Mouse (Mus musculus): ENCODE measurements around the gene Kcng3. TPM values are rescaled to one million over a fixed set of nuclear protein-coding genes. Genes with fewer than 3 reads are reported as not detected.

The Kcng3 gene
- polyA plus RNA-seq (2012; ENCODE audit: insufficient read depth, insufficient read length, missing spikeins): not detected in 2 replicates

- peak within 1 kb of the TSS; percentile 61 for H3K4me3 ChIP-seq (ENCODE audit: insufficient read depth, low read length)
- TF ChIP-seq POLR2A (IDR thresholded peaks at IDR 0.05; ENCODE audit: borderline replicate concordance, low read depth, low read length) (no peak), CTCF (IDR thresholded peaks at IDR 0.05; ENCODE audit: low read depth, low read length) (no peak; the same call in 1 of the 2 replicates)
- H3K4me1 ChIP-seq (ENCODE audit: control insufficient read depth, insufficient read depth, low read length): 0 out of 2 replicates have a peak, but pooled peaks cover 4% of the 10 kb centered on the region
- H3K27ac ChIP-seq (ENCODE audit: insufficient read depth, low read depth, low read length): no peak within 1 kb of the TSS
Observed at GRCm38 (mm10) chr17:83631783-83632652, at the start of gene Kcng3. Kcng3 (minus strand) TSS chr17:83631895.

- TF ChIP-seq POLR2A (IDR thresholded peaks at IDR 0.05; ENCODE audit: borderline replicate concordance, low read depth, low read length) (no peak), CTCF (IDR thresholded peaks at IDR 0.05; ENCODE audit: low read depth, low read length) (no peak)
- H3K4me3 ChIP-seq (ENCODE audit: insufficient read depth, low read length): no peak overlapping the region
- peaks cover 17% of the 10 kb centered on the region for H3K4me1 ChIP-seq (ENCODE audit: control insufficient read depth, insufficient read depth, low read length)
- H3K27ac ChIP-seq (ENCODE audit: insufficient read depth, low read depth, low read length): no peak overlapping the region
Observed at GRCm38 (mm10) chr17:83677370-83677769, 45.7 kb upstream of the Kcng3 start.

DNA sequence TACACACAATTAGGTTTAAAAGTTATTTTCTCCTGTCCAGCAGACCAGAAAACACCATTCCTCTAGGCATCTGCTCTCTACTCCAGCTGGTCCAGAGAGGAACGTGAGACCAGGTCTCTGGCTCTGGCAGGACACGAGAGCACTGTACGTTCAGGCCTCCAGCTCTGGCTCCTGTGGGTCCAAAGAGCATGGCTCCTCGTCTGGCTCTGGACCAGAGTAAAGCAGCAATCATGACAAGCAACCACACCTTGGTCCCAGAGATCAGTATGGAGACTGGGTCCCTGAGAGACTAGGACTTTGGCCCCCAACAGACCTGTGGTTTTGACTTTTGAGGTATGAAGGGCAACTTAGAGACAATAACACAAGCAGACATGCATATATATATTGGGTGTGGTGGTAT lies 41.0 kb upstream of the Kcng3 start:
- TF ChIP-seq POLR2A (IDR thresholded peaks at IDR 0.05; ENCODE audit: borderline replicate concordance, low read depth, low read length) (no peak), CTCF (IDR thresholded peaks at IDR 0.05; ENCODE audit: low read depth, low read length) (no peak)
- no peak overlapping the region for H3K27ac ChIP-seq (ENCODE audit: insufficient read depth, low read depth, low read length)
- H3K4me1 ChIP-seq (ENCODE audit: control insufficient read depth, insufficient read depth, low read length): peaks cover 13% of the 10 kb centered on the region

GRCm38 (mm10) chr17:83667934-83668690 lies 36.4 kb upstream of the Kcng3 start:
- H3K4me1 ChIP-seq (ENCODE audit: control insufficient read depth, insufficient read depth, low read length): peaks cover 12% of the 10 kb centered on the region
- H3K27ac ChIP-seq (ENCODE audit: insufficient read depth, low read depth, low read length): no peak overlapping the region
- TF ChIP-seq CTCF (IDR thresholded peaks at IDR 0.05; ENCODE audit: low read depth, low read length) (no peak), POLR2A (IDR thresholded peaks at IDR 0.05; ENCODE audit: borderline replicate concordance, low read depth, low read length) (no peak)
- H3K4me3 ChIP-seq (ENCODE audit: insufficient read depth, low read length): no peak overlapping the region

More for the DNA sequence above, 41.0 kb upstream of the Kcng3 start:
- H3K4me3 ChIP-seq (ENCODE audit: insufficient read depth, low read length): no peak overlapping the region

GRCm38 (mm10) chr17:83666597-83667287 lies 35.0 kb upstream of the Kcng3 start:
- Histone ChIP-seq H3K27ac (ENCODE audit: insufficient read depth, low read depth, low read length) (no peak overlapping the region), H3K4me1 (ENCODE audit: control insufficient read depth, insufficient read depth, low read length) (peaks cover 12% of the 10 kb centered on the region), H3K4me3 (ENCODE audit: insufficient read depth, low read length) (no peak overlapping the region)
- TF ChIP-seq POLR2A (IDR thresholded peaks at IDR 0.05; ENCODE audit: borderline replicate concordance, low read depth, low read length): no peak
- TF ChIP-seq CTCF (IDR thresholded peaks at IDR 0.05; ENCODE audit: low read depth, low read length): no peak

DNA sequence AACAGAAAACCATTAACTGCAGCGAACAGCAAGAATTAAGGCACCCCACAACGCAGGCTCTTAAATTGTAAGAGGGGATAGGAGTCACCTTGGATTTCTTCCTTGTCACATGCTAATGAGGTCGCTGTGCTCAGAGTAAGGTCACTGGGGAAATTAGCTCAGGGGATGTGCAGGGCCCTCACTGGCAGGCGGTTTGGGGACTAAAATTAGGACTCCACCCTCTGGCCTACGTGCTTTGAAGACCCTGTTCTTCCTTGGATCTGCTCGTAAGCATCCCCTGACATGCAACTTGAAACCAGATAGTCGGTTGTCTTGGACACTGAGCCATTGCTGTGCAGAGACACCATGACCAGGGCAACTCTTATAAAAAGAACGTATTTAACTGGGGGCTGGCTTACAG lies 33.1 kb upstream of the Kcng3 start:
- Histone ChIP-seq H3K4me1 (ENCODE audit: control insufficient read depth, insufficient read depth, low read length) (peaks cover 12% of the 10 kb centered on the region), H3K4me3 (ENCODE audit: insufficient read depth, low read length) (no peak overlapping the region), H3K27ac (ENCODE audit: insufficient read depth, low read depth, low read length) (no peak overlapping the region)
- TF ChIP-seq POLR2A (IDR thresholded peaks at IDR 0.05; ENCODE audit: borderline replicate concordance, low read depth, low read length) (no peak), CTCF (IDR thresholded peaks at IDR 0.05; ENCODE audit: low read depth, low read length) (no peak)

DNA sequence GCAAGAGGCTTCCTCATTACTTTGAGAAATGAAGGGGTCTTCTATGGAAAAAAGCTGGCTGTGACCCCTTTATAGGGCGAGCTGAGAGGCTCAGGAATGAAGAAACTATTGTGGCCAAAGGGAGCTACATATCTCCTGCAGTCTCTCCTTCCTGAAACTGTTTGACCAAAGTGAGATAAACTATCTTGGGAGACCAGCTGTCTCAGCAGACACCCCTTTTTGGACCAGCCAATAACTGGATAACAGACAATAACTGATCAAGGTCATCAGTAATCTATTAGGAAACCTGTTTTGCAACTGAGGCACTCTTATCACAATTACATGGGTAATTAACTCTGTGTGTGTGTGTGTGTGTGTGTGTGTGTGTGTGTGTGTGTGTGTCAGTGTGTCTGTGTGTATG lies 27.2 kb upstream of the Kcng3 start:
- TF ChIP-seq POLR2A (IDR thresholded peaks at IDR 0.05; ENCODE audit: borderline replicate concordance, low read depth, low read length) (no peak), CTCF (IDR thresholded peaks at IDR 0.05; ENCODE audit: low read depth, low read length) (no peak)
- H3K4me1 ChIP-seq (ENCODE audit: control insufficient read depth, insufficient read depth, low read length): peaks cover 6% of the 10 kb centered on the region
- H3K4me3 ChIP-seq (ENCODE audit: insufficient read depth, low read length): no peak overlapping the region
- no peak overlapping the region for H3K27ac ChIP-seq (ENCODE audit: insufficient read depth, low read depth, low read length)

DNA sequence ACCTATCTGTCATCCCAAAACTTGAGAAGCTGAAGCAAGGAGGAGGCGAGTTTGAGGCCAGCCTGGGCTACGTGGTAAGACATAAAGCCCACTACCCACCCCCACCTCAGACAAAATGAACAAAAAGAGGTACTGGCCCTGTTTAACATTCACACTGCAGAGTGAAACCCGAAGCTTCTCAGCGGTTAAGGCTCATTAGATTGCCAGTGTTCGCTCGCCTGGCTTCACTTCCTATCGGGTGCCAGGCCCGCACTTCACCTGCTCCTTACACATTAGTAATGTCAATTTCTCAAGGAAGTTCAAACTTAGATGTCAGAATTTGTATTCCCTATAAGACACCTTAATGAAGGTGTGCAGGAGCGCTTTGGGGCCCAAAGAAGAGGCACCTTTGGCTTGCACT lies 25.7 kb upstream of the Kcng3 start:
- no peak for TF ChIP-seq CTCF (IDR thresholded peaks at IDR 0.05; ENCODE audit: low read depth, low read length)
- no peak for TF ChIP-seq POLR2A (IDR thresholded peaks at IDR 0.05; ENCODE audit: borderline replicate concordance, low read depth, low read length)
- Histone ChIP-seq H3K4me1 (ENCODE audit: control insufficient read depth, insufficient read depth, low read length) (peaks cover 6% of the 10 kb centered on the region), H3K27ac (ENCODE audit: insufficient read depth, low read depth, low read length) (no peak overlapping the region), H3K4me3 (ENCODE audit: insufficient read depth, low read length) (no peak overlapping the region)

DNA sequence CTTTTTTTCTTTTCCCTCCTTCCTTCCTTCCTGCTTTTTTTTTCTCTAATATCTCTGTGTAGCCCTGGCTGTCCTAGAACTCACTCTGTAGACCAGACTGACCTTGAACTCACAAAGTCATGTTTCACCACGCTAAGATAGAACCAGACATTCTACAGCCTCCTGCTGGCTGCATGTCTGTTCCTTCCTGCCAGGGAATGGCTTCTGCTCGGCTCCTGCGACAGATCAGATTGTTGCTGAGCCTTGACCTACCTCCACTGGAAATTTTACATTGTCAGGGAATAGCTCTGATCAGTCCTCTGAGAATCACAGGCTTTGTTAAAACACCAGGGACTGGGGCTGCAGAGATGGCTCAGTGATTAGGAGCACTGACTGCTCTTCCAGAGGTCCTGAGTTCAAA lies 24.0 kb upstream of the Kcng3 start:
- no peak overlapping the region for H3K4me3 ChIP-seq (ENCODE audit: insufficient read depth, low read length)
- H3K4me1 ChIP-seq (ENCODE audit: control insufficient read depth, insufficient read depth, low read length): peaks cover 6% of the 10 kb centered on the region
- TF ChIP-seq CTCF (IDR thresholded peaks at IDR 0.05; ENCODE audit: low read depth, low read length) (no peak), POLR2A (IDR thresholded peaks at IDR 0.05; ENCODE audit: borderline replicate concordance, low read depth, low read length) (no peak)
- H3K27ac ChIP-seq (ENCODE audit: insufficient read depth, low read depth, low read length): no peak overlapping the region
